In genomic region chr7:121767900-121768299, GRCm38 (mm10) we compare ENCODE assay signal across 31 mouse cellular contexts. TPM values are rescaled to one million over a fixed set of nuclear protein-coding genes. Genes with fewer than 3 reads are reported as not detected.
A peak's percentile ranks its signal among the peaks of the same experiment; 100 is the strongest.
DNase-seq lines count a peak whose midpoint lies in the region; ATAC-seq and TF ChIP-seq lines count a peak whose summit lies in the region.
"Had no signal": no experiment of that assay in that cellular context is flagged by ENCODE, and none has a peak within 500 bp of the region (broad histone marks: within the 10 kb centered on the region; RNA-seq: fewer than 3 reads in every experiment).

No protein-coding gene starts in this region.

- H3K9me3 ChIP-seq in heart, embryonic 10.5 days = no peaks in the 10 kb centered on the region
- H3K9me3 ChIP-seq in heart, postnatal 0 days (replicated peaks; ENCODE audit: control insufficient read depth, low read length) = no peaks in the 10 kb centered on the region
- H3K9me3 ChIP-seq in intestine, postnatal 0 days (ENCODE audit: control insufficient read depth) = no peaks in the 10 kb centered on the region
- H3K9me3 ChIP-seq in kidney, embryonic 15.5 days (replicated peaks) = no peaks in the 10 kb centered on the region
- H3K9me3 ChIP-seq: embryonic facial prominence, embryonic 12.5 days; hindbrain, embryonic 12.5 days; intestine, embryonic 15.5 days; midbrain, embryonic 15.5 days; neural tube, embryonic 15.5 days; stomach, embryonic 15.5 days had no signal

- WGBS in heart, embryonic 10.5 days = 72% methylated on average over 3 of the region's 3 CpGs
- 46% methylated on average over 3 of the region's 3 CpGs for WGBS in heart, postnatal 0 days
- WGBS in lung, adult 2 months = 56% methylated on average over 3 of the region's 3 CpGs
- 70% methylated on average over 3 of the region's 3 CpGs for WGBS in intestine, postnatal 0 days
- 72% methylated on average over 3 of the region's 3 CpGs for WGBS in kidney, embryonic 15.5 days

- no peaks in the 10 kb centered on the region for H3K4me1 ChIP-seq in heart, embryonic 10.5 days
- H3K4me1 ChIP-seq in heart, postnatal 0 days (ENCODE audit: control insufficient read depth, insufficient read depth) = no peaks in the 10 kb centered on the region
- no peaks in the 10 kb centered on the region for H3K4me1 ChIP-seq in lung, adult 2 months (ENCODE audit: control insufficient read depth, insufficient read depth, low read length)
- no peaks in the 10 kb centered on the region for H3K4me1 ChIP-seq in intestine, postnatal 0 days (replicated peaks; ENCODE audit: control insufficient read depth, insufficient read depth, low read length)
- H3K4me1 ChIP-seq in kidney, embryonic 15.5 days = no peaks in the 10 kb centered on the region
- H3K4me1 ChIP-seq: embryonic facial prominence, embryonic 12.5 days; hindbrain, embryonic 12.5 days; intestine, embryonic 15.5 days; midbrain, embryonic 15.5 days; neural tube, embryonic 15.5 days; stomach, embryonic 15.5 days had no signal

- no peaks in the 10 kb centered on the region for H3K27me3 ChIP-seq in heart, embryonic 10.5 days (ENCODE audit: insufficient read depth, poor library complexity, severe bottlenecking)
- H3K27me3 ChIP-seq in heart, postnatal 0 days (ENCODE audit: control insufficient read depth, insufficient read depth, low read length) = no peaks in the 10 kb centered on the region
- no peaks in the 10 kb centered on the region for H3K27me3 ChIP-seq in intestine, postnatal 0 days (replicated peaks; ENCODE audit: control insufficient read depth, insufficient read depth, low read length)
- no peaks in the 10 kb centered on the region for H3K27me3 ChIP-seq in kidney, embryonic 15.5 days
- H3K27me3 ChIP-seq: CH12.LX; embryonic facial prominence, embryonic 12.5 days; hindbrain, embryonic 12.5 days; midbrain, embryonic 15.5 days; neural tube, embryonic 15.5 days; stomach, embryonic 15.5 days had no signal

- H3K4me3 ChIP-seq in heart, embryonic 10.5 days = no peak overlapping the region
- H3K4me3 ChIP-seq in heart, postnatal 0 days (ENCODE audit: low read depth, low read length) = no peak overlapping the region
- no peak overlapping the region for H3K4me3 ChIP-seq in lung, adult 2 months (replicated peaks; ENCODE audit: extremely low read depth, low read depth, low read length)
- H3K4me3 ChIP-seq in intestine, postnatal 0 days (ENCODE audit: low read depth, low read length) = no peak overlapping the region
- H3K4me3 ChIP-seq in kidney, embryonic 15.5 days (replicated peaks) = no peak overlapping the region
- H3K4me3 ChIP-seq: embryonic facial prominence, embryonic 12.5 days; hindbrain, embryonic 12.5 days; intestine, embryonic 15.5 days; midbrain, embryonic 15.5 days; neural tube, embryonic 15.5 days; stomach, embryonic 15.5 days had no signal

- H3K9ac ChIP-seq in heart, postnatal 0 days (replicated peaks; ENCODE audit: low read depth, low read length) = no peak overlapping the region
- H3K9ac ChIP-seq in intestine, postnatal 0 days (ENCODE audit: low read depth, low read length) = no peak overlapping the region
- no peak overlapping the region for H3K9ac ChIP-seq in kidney, embryonic 15.5 days
- H3K9ac ChIP-seq: embryonic facial prominence, embryonic 12.5 days; hindbrain, embryonic 12.5 days; intestine, embryonic 15.5 days; midbrain, embryonic 15.5 days; neural tube, embryonic 15.5 days; stomach, embryonic 15.5 days had no signal

- no peak overlapping the region for H3K4me2 ChIP-seq in heart, postnatal 0 days (ENCODE audit: low read depth, low read length)
- no peak overlapping the region for H3K4me2 ChIP-seq in intestine, postnatal 0 days (replicated peaks; ENCODE audit: low read depth)
- no peak overlapping the region for H3K4me2 ChIP-seq in kidney, embryonic 15.5 days
- H3K4me2 ChIP-seq: embryonic facial prominence, embryonic 12.5 days; hindbrain, embryonic 12.5 days; intestine, embryonic 15.5 days; liver, embryonic 11.5 days; midbrain, embryonic 15.5 days; neural tube, embryonic 15.5 days; stomach, embryonic 15.5 days had no signal

- TF ChIP-seq EP300 in heart, postnatal 0 days (IDR thresholded peaks at IDR 0.05; ENCODE audit: low read depth) = no peak

- no peak for TF ChIP-seq CTCF in heart, postnatal 0 days (IDR thresholded peaks at IDR 0.05; ENCODE audit: low read depth)
- TF ChIP-seq CTCF in lung, adult 2 months (IDR thresholded peaks at IDR 0.05; ENCODE audit: insufficient read depth, low read length) = no peak
- no peak for TF ChIP-seq CTCF in intestine, postnatal 0 days (IDR thresholded peaks at IDR 0.05; ENCODE audit: low read depth)

- no peak overlapping the region for H3K27ac ChIP-seq in heart, embryonic 10.5 days
- 0 out of 2 replicates have a peak overlapping the region, but pooled peaks have one; percentile 18 for H3K27ac ChIP-seq in heart, postnatal 0 days (ENCODE audit: low read depth)
- H3K27ac ChIP-seq in intestine, postnatal 0 days (ENCODE audit: low read depth, low read length) = no peak overlapping the region
- no peak overlapping the region for H3K27ac ChIP-seq in kidney, embryonic 15.5 days
- H3K27ac ChIP-seq: embryonic facial prominence, embryonic 12.5 days; hindbrain, embryonic 12.5 days; hindbrain, postnatal 0 days; intestine, embryonic 15.5 days; midbrain, embryonic 15.5 days; neural tube, embryonic 15.5 days; stomach, embryonic 15.5 days had no signal

- H3K36me3 ChIP-seq in heart, embryonic 10.5 days = no peaks in the 10 kb centered on the region
- H3K36me3 ChIP-seq in heart, postnatal 0 days (replicated peaks; ENCODE audit: control insufficient read depth, insufficient read depth, low read length) = no peaks in the 10 kb centered on the region
- no peaks in the 10 kb centered on the region for H3K36me3 ChIP-seq in intestine, postnatal 0 days (ENCODE audit: control insufficient read depth, insufficient read depth)
- H3K36me3 ChIP-seq in kidney, embryonic 15.5 days = no peaks in the 10 kb centered on the region
- H3K36me3 ChIP-seq: embryonic facial prominence, embryonic 12.5 days; hindbrain, embryonic 12.5 days; intestine, embryonic 15.5 days; midbrain, embryonic 15.5 days; neural tube, embryonic 15.5 days; stomach, embryonic 15.5 days had no signal

- DNase-seq in heart, adult 11 months = peak; percentile 90
- DNase-seq in heart, embryonic 10.5 days (ENCODE audit: low spot score) = no peak
- peak; percentile 16 for DNase-seq in heart, postnatal 0 days (ENCODE audit: low spot score)
- DNase-seq in lung, adult 2 months = peak; percentile 33
- DNase-seq in lung, postnatal 25 days (ENCODE audit: low spot score) = peak; percentile 39
- no peak for DNase-seq in urinary bladder, adult 2 months (ENCODE audit: low spot score)
- DNase-seq: adrenal gland, adult 8-10 months; cerebellum, adult 8-10 months; embryo, embryonic 11 days; gastrocnemius, postnatal 14 days; kidney, postnatal 25 days; retina, postnatal 1 day; right cerebral cortex, postnatal 25 days; thymus, postnatal 14 days had no signal

- TF ChIP-seq POLR2A in lung, adult 2 months (IDR thresholded peaks at IDR 0.05; ENCODE audit: borderline replicate concordance, extremely low read depth, low read depth, low read length) = no peak

- peak; percentile 76 for ATAC-seq in heart, postnatal 0 days (ENCODE audit: insufficient read depth, low read depth)
- no peak for ATAC-seq in intestine, postnatal 0 days
- no peak for ATAC-seq in kidney, embryonic 15.5 days (replicated peaks; ENCODE audit: low FRiP score)
- ATAC-seq: forebrain, embryonic 14.5 days; hindbrain, postnatal 0 days; intestine, embryonic 15.5 days; midbrain, embryonic 15.5 days had no signal

RNA-seq across cellular contexts. Expression of gene Scnn1g, which starts 33.6 kb away (rescaled TPM):
- 0.35 TPM in 1 of 2 replicates, not detected in the other for polyA plus RNA-seq in heart, embryonic 10.5 days (2016; fragmentation: Nextera tagmentation; extraction: Ambion mirVana)
- total RNA-seq in heart, postnatal 0 days (2014; rRNA removed; ENCODE audit: low replicate concordance) = 0.12 and 3.3 TPM in 2 replicates
- polyA plus RNA-seq in heart, postnatal 0 days (2015; fragmentation: Nextera tagmentation; extraction: Ambion mirVana) = 0.04 and 0.12 TPM in 2 replicates
- 83.2 and 89.5 TPM in 2 replicates for polyA plus RNA-seq in lung, adult 2 months (2012; rRNA removed)
- polyA plus RNA-seq in urinary bladder, adult 2 months (2012; rRNA removed) = 33.9 and 35.3 TPM in 2 replicates
- 0.57 and 0.69 TPM in 2 replicates for polyA plus RNA-seq in intestine, postnatal 0 days (2015; fragmentation: Nextera tagmentation; extraction: Ambion mirVana)
- polyA plus RNA-seq in kidney, embryonic 15.5 days (2015; fragmentation: Nextera tagmentation; extraction: Ambion mirVana) = 22.0 and 23.0 TPM in 2 replicates
- total RNA-seq: CH12.LX; ES-E14; gastrocnemius, postnatal 14 days; granulocyte monocyte progenitor cell, adult 5-6 weeks had no signal
- polyA plus RNA-seq: C2C12; forebrain, embryonic 14.5 days; limb, embryonic 11.5 days; liver, embryonic 11.5 days; liver, embryonic 16.5 days; midbrain, embryonic 15.5 days; neural tube, embryonic 15.5 days had no signal

Comparison
In these comparisons a context has a peak if more than half of its experiments do, and no peak if none do; other contexts are left out.
1. DNase-seq: peak in heart, adult 11 months (single experiment), heart, postnatal 0 days (single experiment), lung, adult 2 months (single experiment) and lung, postnatal 25 days (single experiment); none in heart, embryonic 10.5 days (single experiment) and urinary bladder, adult 2 months (single experiment).
2. RNA of gene Scnn1g, which starts 33.6 kb away (polyA plus RNA-seq): 83.2 to 89.5 TPM in lung, adult 2 months, 33.9 to 35.3 TPM in urinary bladder, adult 2 months and 22.0 to 23.0 TPM in kidney, embryonic 15.5 days; 0.57 to 0.69 TPM in intestine, postnatal 0 days, 0.35 TPM in heart, embryonic 10.5 days and 0.04 to 0.12 TPM in heart, postnatal 0 days; every median in the first group is over 10 times any median in the second.